19 mouse cellular contexts compared by ENCODE assay signal in the genomic region with DNA sequence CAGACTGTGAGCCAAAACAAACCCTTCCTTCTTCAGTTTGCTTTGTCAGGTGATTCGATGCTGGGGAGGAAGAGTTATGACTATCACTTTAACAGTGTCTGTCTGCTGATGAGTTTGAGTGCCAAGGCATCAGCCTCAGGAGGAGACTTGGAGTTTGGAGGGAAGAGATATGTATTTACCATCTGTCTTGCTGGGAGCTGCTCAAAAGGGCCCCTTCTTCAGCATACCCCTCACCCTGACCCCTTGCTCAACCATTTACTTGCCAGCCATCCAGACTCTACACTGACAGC. TPM values are rescaled to one million over a fixed set of nuclear protein-coding genes. Genes with fewer than 3 reads are reported as not detected.
DNase-seq lines count a peak whose midpoint lies in the region; ATAC-seq and TF ChIP-seq lines count a peak whose summit lies in the region.
"Had no signal": no experiment of that assay in that cellular context is flagged by ENCODE, and none has a peak within 500 bp of the region (broad histone marks: within the 10 kb centered on the region; RNA-seq: fewer than 3 reads in every experiment).

No protein-coding gene starts in this region.

- DNase-seq in heart, postnatal 10 days: no peak
- DNase-seq in liver, embryonic 13.5 days: no peak
- no peak for DNase-seq in T-cell, adult 2 months (ENCODE audit: low spot score)
- no peak for DNase-seq in midbrain, postnatal 0 days (ENCODE audit: low spot score)
- DNase-seq: adrenal gland, postnatal 10 days; cerebellum, adult 18-20 months; gastrocnemius, postnatal 14 days; heart, postnatal 14 days; kidney, postnatal 14 days; layer of hippocampus, adult 9-11 months; right cerebral cortex, postnatal 14 days had no signal

- no peak overlapping the region for H3K27ac ChIP-seq in heart, embryonic 13.5 days (replicated peaks)
- H3K27ac ChIP-seq in liver, embryonic 13.5 days: peak overlapping the region; percentile 85
- H3K27ac ChIP-seq in stomach, embryonic 16.5 days (ENCODE audit: low read length): 0 out of 2 replicates have a peak overlapping the region, but pooled peaks have one; percentile 25
- no peak overlapping the region for H3K27ac ChIP-seq in midbrain, postnatal 0 days (ENCODE audit: low read depth, low read length)
- H3K27ac ChIP-seq: hindbrain, embryonic 14.5 days; macrophage; neural tube, embryonic 12.5 days had no signal

- H3K4me1 ChIP-seq in heart, embryonic 13.5 days: peaks cover 66% of the 10 kb centered on the region
- peaks cover 100% of the 10 kb centered on the region for H3K4me1 ChIP-seq in megakaryocyte, embryonic 14.5 days
- peaks cover 80% of the 10 kb centered on the region for H3K4me1 ChIP-seq in liver, embryonic 13.5 days (replicated peaks)
- peaks cover 23% of the 10 kb centered on the region for H3K4me1 ChIP-seq in stomach, embryonic 16.5 days (ENCODE audit: control insufficient read depth, insufficient read depth, low read length)
- H3K4me1 ChIP-seq in midbrain, postnatal 0 days (ENCODE audit: insufficient read depth, low read length): peaks cover 6% of the 10 kb centered on the region

- H3K36me3 ChIP-seq in heart, embryonic 13.5 days: no peaks in the 10 kb centered on the region
- peaks cover 4% of the 10 kb centered on the region for H3K36me3 ChIP-seq in megakaryocyte, embryonic 14.5 days (replicated peaks; ENCODE audit: low read length)
- H3K36me3 ChIP-seq in liver, embryonic 13.5 days: no peaks in the 10 kb centered on the region
- no peaks in the 10 kb centered on the region for H3K36me3 ChIP-seq in stomach, embryonic 16.5 days (ENCODE audit: control insufficient read depth, insufficient read depth, low read length)
- H3K36me3 ChIP-seq in midbrain, postnatal 0 days (ENCODE audit: insufficient read depth, low read length): no peaks in the 10 kb centered on the region
- H3K36me3 ChIP-seq: neural tube, embryonic 12.5 days had no signal

- H3K4me2 ChIP-seq in heart, embryonic 13.5 days: peak overlapping the region; percentile 7; the same call in 1 of the 2 replicates
- H3K4me2 ChIP-seq in liver, embryonic 13.5 days: peak overlapping the region; percentile 64
- 0 out of 2 replicates have a peak overlapping the region, but pooled peaks have one; percentile 6 for H3K4me2 ChIP-seq in stomach, embryonic 16.5 days (ENCODE audit: low read depth, low read length)
- H3K4me2 ChIP-seq in midbrain, postnatal 0 days (ENCODE audit: low read depth, low read length, poor library complexity, severe bottlenecking): no peak overlapping the region
- H3K4me2 ChIP-seq: hindbrain, embryonic 14.5 days; neural tube, embryonic 12.5 days had no signal

- no peak overlapping the region for H3K9ac ChIP-seq in heart, embryonic 13.5 days
- H3K9ac ChIP-seq in liver, embryonic 13.5 days: peak overlapping the region; percentile 64
- H3K9ac ChIP-seq in stomach, embryonic 16.5 days (ENCODE audit: low read length): no peak overlapping the region
- no peak overlapping the region for H3K9ac ChIP-seq in midbrain, postnatal 0 days (replicated peaks; ENCODE audit: low read length, poor library complexity, severe bottlenecking)
- H3K9ac ChIP-seq: hindbrain, embryonic 14.5 days; neural tube, embryonic 12.5 days had no signal

- no peak for TF ChIP-seq CTCF in midbrain, postnatal 0 days (IDR thresholded peaks at IDR 0.05)

- no peak overlapping the region for H3K4me3 ChIP-seq in heart, embryonic 13.5 days
- peak overlapping the region; percentile 71 for H3K4me3 ChIP-seq in megakaryocyte, embryonic 14.5 days (replicated peaks)
- peak overlapping the region; percentile 49 for H3K4me3 ChIP-seq in liver, embryonic 13.5 days (replicated peaks)
- H3K4me3 ChIP-seq in stomach, embryonic 16.5 days (replicated peaks; ENCODE audit: low read length): no peak overlapping the region
- H3K4me3 ChIP-seq in midbrain, postnatal 0 days (ENCODE audit: low read depth, low read length): no peak overlapping the region
- H3K4me3 ChIP-seq: neural tube, embryonic 12.5 days had no signal

- intact Hi-C loops in heart, postnatal 10 days (cut with DNase I): no loop called here

- ATAC-seq in heart, embryonic 13.5 days (ENCODE audit: extremely low read depth, insufficient number of reproducible peaks, low FRiP score, low TSS enrichment): no peak
- no peak for ATAC-seq in megakaryocyte, adult 5-6 weeks (ENCODE audit: poor library complexity, severe bottlenecking)
- ATAC-seq in liver, embryonic 13.5 days (ENCODE audit: low read depth): peak; percentile 47
- ATAC-seq in stomach, embryonic 16.5 days (ENCODE audit: insufficient read depth, low FRiP score): no peak
- ATAC-seq in midbrain, postnatal 0 days (ENCODE audit: low FRiP score): no peak
- ATAC-seq: intestine, embryonic 16.5 days had no signal

- WGBS in heart, embryonic 13.5 days: 48% methylated on average over 1 of the region's 1 CpGs
- 19% methylated on average over 1 of the region's 1 CpGs for WGBS in liver, embryonic 13.5 days (ENCODE audit: insufficient replicate concordance)
- 13% methylated on average over 1 of the region's 1 CpGs for WGBS in stomach, embryonic 16.5 days
- WGBS in midbrain, postnatal 0 days: 61% methylated on average over 1 of the region's 1 CpGs

- H3K27me3 ChIP-seq in heart, embryonic 13.5 days (replicated peaks): no peaks in the 10 kb centered on the region; the same call in 1 of the 2 replicates
- H3K27me3 ChIP-seq in megakaryocyte, embryonic 14.5 days (replicated peaks): no peaks in the 10 kb centered on the region
- no peaks in the 10 kb centered on the region for H3K27me3 ChIP-seq in liver, embryonic 13.5 days
- no peaks in the 10 kb centered on the region for H3K27me3 ChIP-seq in stomach, embryonic 16.5 days (ENCODE audit: control insufficient read depth, insufficient read depth, low read length)
- H3K27me3 ChIP-seq in midbrain, postnatal 0 days (ENCODE audit: insufficient read depth, low read length): no peaks in the 10 kb centered on the region
- H3K27me3 ChIP-seq: neural tube, embryonic 12.5 days had no signal

- H3K9me3 ChIP-seq in heart, embryonic 13.5 days: no peaks in the 10 kb centered on the region
- H3K9me3 ChIP-seq in megakaryocyte, embryonic 14.5 days: 0 out of 2 replicates have a peak, but pooled peaks cover 4% of the 10 kb centered on the region
- no peaks in the 10 kb centered on the region for H3K9me3 ChIP-seq in liver, embryonic 13.5 days (replicated peaks)
- no peaks in the 10 kb centered on the region for H3K9me3 ChIP-seq in stomach, embryonic 16.5 days (replicated peaks; ENCODE audit: control insufficient read depth, low read length)
- no peaks in the 10 kb centered on the region for H3K9me3 ChIP-seq in midbrain, postnatal 0 days (ENCODE audit: low read length)
- H3K9me3 ChIP-seq: neural tube, embryonic 12.5 days had no signal

RNA-seq across cellular contexts. Expression of a gene that starts 9.6 kb away (rescaled TPM):
- 23.7 and 23.9 TPM in 2 replicates for polyA plus RNA-seq in heart, embryonic 13.5 days (2015; fragmentation: Nextera tagmentation; extraction: Ambion mirVana)
- total RNA-seq in heart, postnatal 10 days (2021): 100 to 1,000 TPM; 100 to 109 TPM
- 18.8 and 34.5 TPM in 2 replicates for polyA plus RNA-seq in megakaryocyte, embryonic 14.5 days (2012; ENCODE audit: insufficient read depth, low replicate concordance)
- 35.7 and 38.4 TPM in 2 replicates for total RNA-seq in megakaryocyte, adult 5-6 weeks (2015)
- total RNA-seq in megakaryocyte, adult 5-6 weeks (2017): 31.1 and 34.2 TPM in 2 replicates
- 12.7 and 16.2 TPM in 2 replicates for polyA plus RNA-seq in liver, embryonic 13.5 days (2015; fragmentation: Nextera tagmentation; extraction: Ambion mirVana)
- polyA plus RNA-seq in stomach, embryonic 16.5 days (2015; fragmentation: Nextera tagmentation; extraction: Ambion mirVana): 30.1 and 30.2 TPM in 2 replicates
- 198 and 249 TPM in 2 replicates for total RNA-seq in midbrain, postnatal 0 days (2014; rRNA removed)
- polyA plus RNA-seq in midbrain, postnatal 0 days (2015; fragmentation: Nextera tagmentation; extraction: Ambion mirVana): 66.4 and 72.1 TPM in 2 replicates

RNA-seq across cellular contexts. Expression of a gene that starts 24.7 kb away (rescaled TPM):
- polyA plus RNA-seq in heart, embryonic 13.5 days (2015; fragmentation: Nextera tagmentation; extraction: Ambion mirVana): 9.2 TPM in 2 replicates
- total RNA-seq in heart, postnatal 10 days (2021): 10 to 100 TPM; 24.8 to 26.4 TPM
- polyA plus RNA-seq in megakaryocyte, embryonic 14.5 days (2012; ENCODE audit: insufficient read depth, low replicate concordance): not detected in 2 replicates
- total RNA-seq in megakaryocyte, adult 5-6 weeks (2015): 0.46 TPM in 1 of 2 replicates, not detected in the other
- 0.48 TPM in 1 of 2 replicates, not detected in the other for total RNA-seq in megakaryocyte, adult 5-6 weeks (2017)
- polyA plus RNA-seq in liver, embryonic 13.5 days (2015; fragmentation: Nextera tagmentation; extraction: Ambion mirVana): 5.0 and 5.3 TPM in 2 replicates
- polyA plus RNA-seq in stomach, embryonic 16.5 days (2015; fragmentation: Nextera tagmentation; extraction: Ambion mirVana): 21.7 and 24.3 TPM in 2 replicates
- 27.5 and 34.3 TPM in 2 replicates for total RNA-seq in midbrain, postnatal 0 days (2014; rRNA removed)
- 25.1 and 25.9 TPM in 2 replicates for polyA plus RNA-seq in midbrain, postnatal 0 days (2015; fragmentation: Nextera tagmentation; extraction: Ambion mirVana)

Comparison
In these comparisons a context has a peak if more than half of its experiments do, and no peak if none do; other contexts are left out.
1. H3K27ac ChIP-seq: peak in liver, embryonic 13.5 days (single experiment) and stomach, embryonic 16.5 days (single experiment); none in heart, embryonic 13.5 days (single experiment) and midbrain, postnatal 0 days (single experiment).
2. H3K4me3 ChIP-seq: peak in megakaryocyte, embryonic 14.5 days (single experiment) and liver, embryonic 13.5 days (single experiment); none in heart, embryonic 13.5 days (single experiment), stomach, embryonic 16.5 days (single experiment) and midbrain, postnatal 0 days (single experiment).